Comparison of ENCODE assay signal across 8 mouse cellular contexts in genomic region chr3:108401692-108402527, GRCm38 (mm10). TPM values are rescaled to one million over a fixed set of nuclear protein-coding genes. Genes with fewer than 3 reads are reported as not detected.
DNase-seq lines count a peak whose midpoint lies in the region; ATAC-seq lines count a peak whose summit lies in the region.

No protein-coding gene starts in this region.

- no peaks in the 10 kb centered on the region for H3K27me3 ChIP-seq in embryonic facial prominence, embryonic 14.5 days (replicated peaks; ENCODE audit: control insufficient read depth, insufficient read depth, low read length)
- no peaks in the 10 kb centered on the region for H3K27me3 ChIP-seq in limb, embryonic 15.5 days

- H3K36me3 ChIP-seq in embryonic facial prominence, embryonic 14.5 days (ENCODE audit: control insufficient read depth, insufficient read depth, low read length), result peaks cover 39% of the 10 kb centered on the region; the same call in 1 of the 2 replicates
- H3K36me3 ChIP-seq in limb, embryonic 15.5 days, result peaks cover 51% of the 10 kb centered on the region

- H3K9me3 ChIP-seq in embryonic facial prominence, embryonic 14.5 days (ENCODE audit: control insufficient read depth, low read length), result no peaks in the 10 kb centered on the region
- H3K9me3 ChIP-seq in limb, embryonic 15.5 days, result no peaks in the 10 kb centered on the region

- peak; percentile 97 for ATAC-seq in embryonic facial prominence, embryonic 14.5 days (ENCODE audit: low read depth)
- ATAC-seq in limb, embryonic 15.5 days (ENCODE audit: insufficient number of reproducible peaks, low FRiP score, low TSS enrichment, low read depth), result peak; percentile 79

- H3K27ac ChIP-seq in embryonic facial prominence, embryonic 14.5 days (replicated peaks; ENCODE audit: low read depth, low read length), result 0 out of 2 replicates have a peak overlapping the region, but pooled peaks have one; percentile 7
- peak overlapping the region; percentile 4; the same call in 1 of the 2 replicates for H3K27ac ChIP-seq in limb, embryonic 15.5 days

- peak overlapping the region; percentile 17; the same call in 1 of the 2 replicates for H3K9ac ChIP-seq in embryonic facial prominence, embryonic 14.5 days (ENCODE audit: low read depth, low read length)
- no peak overlapping the region for H3K9ac ChIP-seq in limb, embryonic 15.5 days

- peak overlapping the region; percentile 27 for H3K4me2 ChIP-seq in embryonic facial prominence, embryonic 14.5 days (ENCODE audit: low read depth, low read length)
- H3K4me2 ChIP-seq in limb, embryonic 15.5 days, result peak overlapping the region; percentile 40

- peak; percentile 94 for DNase-seq in 3T3-L1 (ENCODE audit: low read depth, low spot score)
- peak; percentile 88 to 93 for DNase-seq in adrenal gland, postnatal 36 days
- DNase-seq in embryonic facial prominence, embryonic 14.5 days (ENCODE audit: low spot score), result peak; percentile 96
- DNase-seq in heart, adult 8-10 months (ENCODE audit: low spot score), result peak; percentile 73
- DNase-seq in kidney, adult 8-10 months, result peak; percentile 95 to 96
- DNase-seq in monocyte, adult 2 months (ENCODE audit: low read depth in 1 of 2, low spot score in 2 of 2), result peak; percentile 48 to 69
- DNase-seq in spleen, postnatal 14 days (ENCODE audit: low spot score in 2 of 2), result peak; percentile 74 to 84

- H3K4me1 ChIP-seq in embryonic facial prominence, embryonic 14.5 days (ENCODE audit: control insufficient read depth, insufficient read depth, low read length), result no peaks in the 10 kb centered on the region
- H3K4me1 ChIP-seq in limb, embryonic 15.5 days, result peaks cover 15% of the 10 kb centered on the region

- 36% methylated on average over 18 of the region's 22 CpGs for WGBS in embryonic facial prominence, embryonic 14.5 days
- 29% methylated on average over 22 of the region's 22 CpGs for WGBS in limb, embryonic 15.5 days

- no peak overlapping the region for H3K4me3 ChIP-seq in embryonic facial prominence, embryonic 14.5 days (ENCODE audit: low read depth, low read length)
- peak overlapping the region; percentile 19; the same call in 1 of the 2 replicates for H3K4me3 ChIP-seq in limb, embryonic 15.5 days

RNA-seq across cellular contexts. Expression of gene Celsr2, which starts 13.4 kb away (rescaled TPM):
- 1 to 10 TPM; 5.6 to 8.1 TPM for total RNA-seq in adrenal gland, postnatal 36 days (2021)
- polyA plus RNA-seq in embryonic facial prominence, embryonic 14.5 days (2014; fragmentation: Nextera tagmentation; extraction: Ambion mirVana), result 11.8 and 13.9 TPM in 2 replicates
- total RNA-seq in heart, adult 8-10 months (2022), result 10 to 100 TPM in 2 of 4 experiments, 1 to 10 TPM in 2; 7.4 to 10.9 (median 9.0) TPM
- 11.7 and 11.9 TPM in 2 replicates for polyA plus RNA-seq in limb, embryonic 15.5 days (2015; fragmentation: Nextera tagmentation; extraction: Ambion mirVana)

RNA-seq across cellular contexts. Expression of gene Psrc1, which starts 18.3 kb away (rescaled TPM):
- 1 to 10 TPM; 1.0 to 1.6 TPM for total RNA-seq in adrenal gland, postnatal 36 days (2021)
- 31.2 and 38.1 TPM in 2 replicates for polyA plus RNA-seq in embryonic facial prominence, embryonic 14.5 days (2014; fragmentation: Nextera tagmentation; extraction: Ambion mirVana)
- under 1 TPM in 3 of 4 experiments, not detected in 1; 0.20 to 0.31 (median 0.22) TPM for total RNA-seq in heart, adult 8-10 months (2022)
- 37.8 and 40.2 TPM in 2 replicates for polyA plus RNA-seq in limb, embryonic 15.5 days (2015; fragmentation: Nextera tagmentation; extraction: Ambion mirVana)

RNA-seq across cellular contexts. Expression of gene Mybphl, which starts 37.2 kb away (rescaled TPM):
- not detected for total RNA-seq in adrenal gland, postnatal 36 days (2021)
- polyA plus RNA-seq in embryonic facial prominence, embryonic 14.5 days (2014; fragmentation: Nextera tagmentation; extraction: Ambion mirVana), result not detected in 2 replicates
- total RNA-seq in heart, adult 8-10 months (2022), result 10 to 100 TPM; 42.7 to 64.1 (median 55.8) TPM
- polyA plus RNA-seq in limb, embryonic 15.5 days (2015; fragmentation: Nextera tagmentation; extraction: Ambion mirVana), result not detected in 2 replicates

RNA-seq across cellular contexts. Expression of gene Sars, which starts 43.1 kb away (rescaled TPM):
- total RNA-seq in adrenal gland, postnatal 36 days (2021), result 100 to 1,000 TPM; 185 to 210 TPM
- polyA plus RNA-seq in embryonic facial prominence, embryonic 14.5 days (2014; fragmentation: Nextera tagmentation; extraction: Ambion mirVana), result 111 and 125 TPM in 2 replicates
- total RNA-seq in heart, adult 8-10 months (2022), result 10 to 100 TPM; 76.6 to 83.9 (median 80.0) TPM
- 115 and 123 TPM in 2 replicates for polyA plus RNA-seq in limb, embryonic 15.5 days (2015; fragmentation: Nextera tagmentation; extraction: Ambion mirVana)

Comparison
In these comparisons a context has a peak if more than half of its experiments do, and no peak if none do; other contexts are left out.
1. RNA of gene Mybphl, which starts 37.2 kb away (total RNA-seq): 42.7 to 64.1 TPM in heart, adult 8-10 months; not detected in adrenal gland, postnatal 36 days; every median in the first group is over 10 times any median in the second.
2. Peak in every context shown above with its lines, with median percentiles within 50 percentile points of each other: DNase-seq.